Mouse (Mus musculus) WW6 (cell line): ENCODE data around the gene Gria4.
"Not testable (repeated sequence)": the region's sequence is repeated elsewhere in the genome, so short reads cannot be mapped to it uniquely, and the experiment has no call there.

Source experiments
- DNase-seq: peaks from one replicate; pipeline ENCODE4 v3.0.0-alpha.2; 2013; ENCODE audit warnings: low read depth, low spot score

Gene Gria4

DNA sequence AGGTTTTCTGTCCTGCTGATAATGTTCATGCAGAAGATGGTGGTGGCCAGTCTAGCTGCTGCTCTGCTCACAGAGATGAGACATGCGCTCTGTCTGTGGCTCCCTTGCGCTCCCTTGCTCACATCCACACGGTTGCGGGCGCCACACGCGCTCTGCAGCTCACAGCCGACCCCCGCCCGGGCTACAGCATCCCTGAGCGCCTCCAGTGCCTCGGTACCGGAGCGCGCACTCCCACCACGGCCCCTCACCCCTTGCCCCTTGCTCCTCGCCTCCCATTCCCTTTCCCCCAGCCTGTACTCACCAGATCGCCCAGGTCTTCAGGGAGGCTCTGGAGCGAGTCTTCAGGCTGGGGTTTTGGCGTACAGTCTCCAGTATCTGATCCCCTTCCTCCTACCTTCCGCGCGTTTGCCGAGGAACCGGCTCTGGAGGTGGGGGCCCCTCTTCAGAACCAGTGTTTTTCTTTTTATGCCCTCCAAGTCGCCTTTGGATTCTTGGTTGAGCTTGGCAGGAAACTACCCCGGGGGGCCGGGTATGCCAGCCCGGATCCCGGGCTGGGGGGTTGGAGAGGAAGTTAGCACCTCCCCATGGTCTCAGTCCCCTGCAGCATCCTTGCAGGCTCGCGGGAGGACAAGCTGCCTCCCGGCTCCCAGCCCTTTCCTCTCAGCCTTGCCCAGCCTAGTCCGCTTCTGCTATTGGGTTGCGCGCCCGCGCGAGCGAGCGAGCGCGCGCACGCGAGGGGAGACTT is at the start of gene Gria4:
Gene Gria4, minus strand, starts transcription at position 691 of the 745 bp plus-strand sequence.
- DNase-seq, result peak; percentile 55

DNA sequence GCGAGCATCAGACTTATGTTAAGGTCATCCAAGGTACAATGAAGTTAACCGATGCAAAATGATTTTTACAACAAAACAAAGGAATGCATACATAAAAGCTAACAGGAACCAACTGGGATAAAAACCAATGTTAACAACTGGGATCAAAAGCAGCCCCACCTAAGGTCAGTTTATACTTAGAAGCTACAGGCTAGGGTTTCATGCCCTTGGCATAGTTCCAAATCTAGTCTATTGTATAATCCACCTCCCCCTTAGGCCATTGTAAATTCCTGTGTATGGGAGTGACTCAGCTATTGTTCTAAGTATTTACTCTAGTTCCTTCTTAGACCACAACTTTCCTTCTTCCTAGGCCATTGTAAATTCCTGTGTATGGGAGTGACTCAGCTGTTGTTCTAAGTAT is 14.9 kb upstream of the Gria4 start:
- DNase-seq, result not testable (repeated sequence)

DNA sequence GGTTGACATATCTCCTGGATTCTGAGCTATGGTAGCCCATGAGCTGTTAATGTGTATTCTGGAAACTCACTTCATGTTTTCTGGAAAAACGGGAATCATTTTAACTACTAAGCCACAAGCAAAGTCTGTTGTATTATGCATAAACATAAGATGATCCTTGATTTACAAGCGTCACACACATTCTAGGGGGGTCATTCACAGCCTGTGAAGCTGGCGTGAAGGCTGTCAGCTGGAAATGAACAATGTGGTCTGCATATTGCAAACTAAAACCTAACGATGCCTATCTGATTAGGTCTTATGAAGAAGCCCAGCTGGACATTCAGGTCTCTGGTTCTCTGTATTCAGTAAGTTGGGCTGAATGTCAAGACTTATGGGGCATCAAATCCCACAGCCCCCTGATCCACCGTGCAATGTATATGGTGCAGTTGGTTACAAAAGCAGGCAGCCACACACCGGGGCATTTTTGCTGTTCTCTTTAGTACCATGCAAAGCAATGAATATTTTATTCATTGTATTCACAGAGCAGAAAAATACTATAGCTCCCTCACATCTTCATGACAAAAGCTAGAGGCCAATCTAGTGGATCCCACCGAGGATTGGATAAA is 7.2 kb upstream of the Gria4 start:
- DNase-seq, result no peak

DNA sequence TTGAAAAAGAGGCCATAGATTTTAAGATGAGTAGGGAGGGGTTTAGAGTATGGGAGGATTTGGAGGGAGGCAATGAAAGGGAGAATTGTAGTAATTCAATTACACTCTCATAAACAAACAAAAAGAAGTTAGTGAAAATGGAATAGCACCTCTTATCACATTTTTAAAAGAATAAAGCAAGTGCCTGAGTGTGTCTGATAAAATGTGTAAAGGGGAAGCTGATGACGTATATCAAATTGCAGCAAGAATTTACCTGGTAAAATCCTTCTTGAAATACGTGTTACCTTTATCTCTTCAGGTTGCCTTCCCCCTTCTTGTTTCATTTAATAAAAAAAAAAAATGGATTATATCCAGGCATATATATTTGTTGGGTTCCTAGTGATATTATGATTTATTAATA is 1.4 kb upstream of the Gria4 start:
- DNase-seq, result no peak

DNA sequence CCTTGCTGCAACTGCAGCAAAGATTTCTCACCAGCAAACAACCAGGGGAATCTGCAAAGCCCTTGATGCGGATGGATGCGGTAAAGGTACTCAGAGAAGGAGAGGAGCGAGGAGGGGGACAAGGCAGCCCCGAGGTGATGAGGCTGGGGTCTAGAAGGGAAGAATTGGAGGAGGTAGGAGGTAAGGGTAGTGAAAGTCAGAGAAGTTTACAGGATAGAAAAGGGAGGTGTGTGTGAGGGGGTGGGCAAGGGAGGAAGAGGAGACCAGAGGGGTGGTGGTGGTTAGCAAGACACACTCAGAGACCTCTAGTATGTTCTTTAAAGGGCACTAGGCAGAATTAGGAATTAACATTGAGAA is 233 bp upstream of the Gria4 start:
- DNase-seq, result no peak

DNA sequence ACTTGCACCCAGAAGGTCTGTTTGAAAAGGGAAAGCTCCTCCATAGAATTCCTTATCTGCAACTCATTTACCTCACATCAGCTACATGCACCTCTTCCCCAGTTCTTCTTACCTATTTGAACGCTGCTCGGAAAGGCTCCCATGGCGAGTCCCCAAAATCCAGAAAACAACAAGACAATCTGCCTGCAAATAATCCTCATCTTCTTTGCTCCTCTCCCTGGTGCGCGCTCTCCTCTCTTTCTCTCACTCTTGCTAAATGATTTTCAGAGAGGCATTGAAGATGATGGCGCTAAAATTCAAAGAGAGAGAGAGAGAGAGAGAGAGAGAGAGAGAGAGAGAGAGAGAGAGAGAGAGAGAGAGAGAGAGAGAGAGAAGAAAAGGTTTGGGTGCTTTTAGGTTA is 959 bp downstream of the Gria4 start:
- DNase-seq, result no peak

DNA sequence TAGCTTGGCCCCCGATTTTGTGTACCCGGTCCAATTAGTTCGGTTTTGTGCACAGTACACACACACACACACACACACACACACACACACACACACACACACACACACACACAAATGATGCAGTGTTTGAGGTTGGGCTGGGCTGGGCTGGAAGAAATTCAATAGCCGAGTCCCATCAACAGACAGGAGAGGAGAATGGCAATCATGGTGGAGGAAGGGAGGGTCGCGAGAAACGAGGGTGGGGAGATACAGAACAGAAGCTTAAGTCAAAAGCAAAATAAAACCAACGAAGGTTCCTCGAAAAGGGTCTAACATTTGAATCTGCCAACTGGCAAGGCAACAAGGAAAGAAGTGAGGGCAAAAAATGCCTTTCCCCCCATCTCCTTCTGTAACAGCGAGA is 1.6 kb downstream of the Gria4 start:
- DNase-seq, result no peak

DNA sequence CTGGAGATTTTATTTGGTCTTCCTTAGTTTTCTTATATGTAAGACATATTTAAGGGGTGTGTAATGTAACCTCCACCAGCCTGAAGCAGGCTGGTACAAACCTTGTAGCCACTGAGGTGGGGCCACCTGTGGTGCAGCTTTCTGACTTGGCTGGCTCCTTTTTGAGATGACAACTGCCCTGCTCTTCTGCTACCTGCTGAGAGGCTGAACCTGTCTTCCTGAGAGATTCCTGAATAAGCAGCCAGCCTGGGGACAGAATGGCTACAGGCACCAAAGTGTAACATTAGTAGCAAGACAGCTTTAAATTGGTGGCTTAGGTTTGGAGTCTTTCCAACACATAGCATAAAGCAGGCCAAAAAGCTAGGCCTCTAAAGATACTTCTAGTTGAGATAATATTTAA is 46.6 kb downstream of the Gria4 start:
- DNase-seq, result not testable (repeated sequence)

DNA sequence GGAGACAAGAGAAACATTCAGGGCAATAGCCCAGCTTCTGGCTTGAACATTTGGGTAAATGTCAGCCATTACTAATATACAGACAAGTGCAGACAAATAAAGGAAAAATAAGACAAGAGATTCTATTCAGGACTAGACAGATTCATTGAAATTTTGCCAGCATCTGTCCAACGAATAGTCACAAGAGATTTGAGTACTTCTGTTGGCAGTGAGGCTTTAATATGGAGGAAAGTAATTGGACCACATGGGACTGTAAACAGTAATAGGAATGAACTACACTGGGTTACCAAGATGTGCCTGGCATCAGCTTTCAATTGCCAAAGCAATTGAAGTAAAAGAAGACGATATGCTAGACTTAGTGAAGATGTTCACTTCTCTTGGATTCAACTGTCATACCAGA is 81.9 kb downstream of the Gria4 start:
- DNase-seq, result no peak

DNA sequence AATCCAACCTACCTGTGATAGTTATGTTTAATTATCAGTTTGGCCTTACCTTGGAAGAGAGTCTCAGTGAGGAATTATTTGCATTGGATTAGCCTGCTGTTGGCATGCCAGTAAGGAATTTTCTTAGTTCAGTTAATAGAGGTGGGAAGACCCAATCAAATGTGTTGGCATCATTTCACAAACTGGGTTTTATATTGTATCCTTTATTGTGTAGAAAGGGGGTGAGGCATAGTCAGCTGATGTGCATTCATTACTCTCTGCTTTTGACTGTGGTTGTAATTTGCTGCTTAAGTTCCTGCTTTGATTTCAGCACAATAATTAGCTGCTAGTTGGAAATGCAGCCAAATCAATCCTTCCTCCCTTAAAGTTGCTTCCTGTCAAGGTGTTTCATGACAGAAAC is 83.7 kb downstream of the Gria4 start:
- no peak for DNase-seq

DNA sequence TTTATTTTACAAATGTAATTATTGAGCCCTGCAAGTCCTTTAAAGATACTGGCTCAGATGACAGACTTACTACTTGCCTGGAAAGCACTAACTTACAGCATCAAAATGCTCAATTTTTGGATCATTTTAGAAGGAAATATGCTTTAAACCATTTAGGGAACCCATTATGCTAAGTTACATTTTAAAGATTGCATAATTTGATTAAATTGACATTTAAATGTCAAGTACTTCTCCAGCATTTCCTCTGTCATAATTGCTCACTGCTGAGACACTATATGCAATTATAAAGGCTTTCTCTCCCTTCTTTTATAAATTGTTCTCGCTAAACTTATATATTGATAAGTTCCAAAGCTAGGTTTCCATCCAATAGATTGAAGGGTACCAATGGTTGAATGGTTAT is 108.9 kb downstream of the Gria4 start:
- no peak for DNase-seq

DNA sequence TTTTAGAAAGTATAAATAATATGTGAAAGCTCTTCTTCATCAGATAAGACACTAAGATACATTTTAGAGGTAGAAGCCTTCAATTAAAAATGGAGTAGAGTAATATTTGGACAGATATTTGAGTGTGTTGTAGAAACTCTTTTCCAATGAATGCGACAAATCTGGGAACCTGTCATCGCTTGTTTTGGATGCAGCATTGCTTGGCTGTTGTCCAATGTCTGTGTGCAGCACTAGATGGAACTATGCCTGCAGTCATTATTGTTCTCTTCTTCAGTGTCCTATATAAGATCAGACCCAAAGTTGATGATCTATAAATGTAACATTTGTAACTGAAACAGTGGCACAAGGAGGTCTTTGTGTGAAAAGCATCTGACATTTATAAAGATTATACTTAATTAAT is 115.8 kb downstream of the Gria4 start:
- no peak for DNase-seq

DNA sequence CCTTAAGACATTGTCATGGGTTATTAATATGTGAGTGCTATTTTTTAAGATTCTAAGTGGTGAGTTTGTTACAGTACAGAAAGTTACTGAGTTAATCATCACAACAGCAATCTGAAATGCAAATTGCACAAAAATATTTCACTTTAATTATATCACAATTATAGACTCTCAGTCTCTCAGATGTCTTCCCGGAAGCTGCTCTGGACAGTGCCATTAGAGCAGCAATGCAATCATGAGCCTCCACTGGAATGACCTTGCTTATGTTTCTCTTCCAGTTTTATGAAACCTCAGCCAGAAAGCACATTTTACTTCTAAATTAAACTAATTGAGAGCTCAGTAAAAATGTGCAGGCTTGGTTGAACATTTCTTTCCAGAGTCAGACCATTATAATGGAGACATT is 116.9 kb downstream of the Gria4 start:
- DNase-seq, result no peak

DNA sequence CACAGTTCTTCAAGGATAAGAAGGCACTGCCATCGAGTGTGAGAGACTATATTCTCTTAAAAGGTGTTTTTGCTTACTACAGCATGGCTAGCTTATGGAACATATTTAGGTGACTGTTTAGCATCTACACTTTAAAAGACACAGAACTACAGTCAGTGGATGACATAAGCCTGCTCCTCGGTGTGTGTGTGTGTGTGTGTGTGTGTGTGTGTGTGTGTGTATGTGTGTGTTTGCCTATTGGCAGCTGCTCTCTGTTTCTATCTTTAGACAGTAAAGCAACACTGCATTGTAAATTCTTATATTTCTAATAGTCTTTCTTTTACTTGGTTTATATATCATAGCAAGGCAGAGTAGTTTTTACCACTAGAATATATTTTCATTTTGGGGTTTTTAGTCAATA is 130.3 kb downstream of the Gria4 start:
- no peak for DNase-seq

DNA sequence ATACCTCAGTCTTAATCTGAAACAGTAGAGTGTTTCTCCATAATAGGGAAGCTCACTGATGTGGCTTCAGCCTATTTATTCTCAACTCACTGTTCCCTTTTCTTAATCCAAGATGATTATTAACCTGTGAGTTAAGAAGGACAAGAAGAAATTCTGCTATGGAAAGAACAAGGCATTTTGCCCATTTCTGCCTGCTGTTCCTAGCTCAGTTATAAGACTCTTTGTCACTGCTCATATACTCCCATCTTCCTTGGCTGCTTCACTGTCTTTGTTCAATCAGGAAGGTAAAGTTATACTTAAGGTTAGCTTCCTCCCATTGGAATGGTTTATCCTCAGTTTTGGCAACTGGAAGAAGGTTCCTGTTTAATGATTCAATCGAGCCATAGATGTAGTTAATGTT is 133.6 kb downstream of the Gria4 start:
- DNase-seq, result no peak

DNA sequence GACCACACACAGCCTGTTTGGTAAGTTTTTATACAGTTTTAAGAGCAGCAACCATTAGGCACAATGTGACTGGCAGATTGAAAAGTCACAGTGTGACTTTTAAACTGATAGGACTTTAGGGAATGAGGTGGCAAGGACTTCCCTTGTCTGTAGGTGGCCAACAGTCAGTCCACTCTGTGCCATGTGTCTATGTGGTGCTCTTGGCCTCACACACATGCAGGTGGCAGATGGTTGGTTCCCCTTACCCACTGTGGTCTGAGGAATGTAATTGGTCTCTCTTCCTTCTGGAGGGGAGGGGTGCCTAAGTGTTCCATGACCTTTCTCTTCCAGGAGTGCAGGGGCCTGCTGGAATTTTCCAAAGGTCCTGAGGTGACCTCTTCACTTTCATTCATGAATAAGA is 137.1 kb downstream of the Gria4 start:
- no peak for DNase-seq

DNA sequence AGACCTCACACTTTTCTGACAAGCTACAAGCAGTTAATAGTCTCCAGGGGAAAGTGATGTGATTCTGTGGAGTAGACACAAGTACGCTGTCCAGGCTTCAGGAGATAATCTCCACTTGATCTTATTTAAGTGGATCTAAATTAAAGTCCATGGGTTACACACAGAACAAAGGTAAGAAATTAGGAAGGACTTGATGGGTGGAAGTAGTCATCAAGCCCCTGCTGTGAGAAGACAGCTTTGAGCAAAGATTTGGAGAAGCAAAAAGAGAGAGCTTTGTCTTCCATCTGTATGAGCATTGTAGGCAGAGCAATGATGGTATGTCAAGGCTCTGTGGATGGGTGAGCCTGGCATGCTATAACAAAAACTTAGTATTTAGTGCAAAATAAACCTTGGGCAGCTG is 141.7 kb downstream of the Gria4 start:
- DNase-seq, result no peak

DNA sequence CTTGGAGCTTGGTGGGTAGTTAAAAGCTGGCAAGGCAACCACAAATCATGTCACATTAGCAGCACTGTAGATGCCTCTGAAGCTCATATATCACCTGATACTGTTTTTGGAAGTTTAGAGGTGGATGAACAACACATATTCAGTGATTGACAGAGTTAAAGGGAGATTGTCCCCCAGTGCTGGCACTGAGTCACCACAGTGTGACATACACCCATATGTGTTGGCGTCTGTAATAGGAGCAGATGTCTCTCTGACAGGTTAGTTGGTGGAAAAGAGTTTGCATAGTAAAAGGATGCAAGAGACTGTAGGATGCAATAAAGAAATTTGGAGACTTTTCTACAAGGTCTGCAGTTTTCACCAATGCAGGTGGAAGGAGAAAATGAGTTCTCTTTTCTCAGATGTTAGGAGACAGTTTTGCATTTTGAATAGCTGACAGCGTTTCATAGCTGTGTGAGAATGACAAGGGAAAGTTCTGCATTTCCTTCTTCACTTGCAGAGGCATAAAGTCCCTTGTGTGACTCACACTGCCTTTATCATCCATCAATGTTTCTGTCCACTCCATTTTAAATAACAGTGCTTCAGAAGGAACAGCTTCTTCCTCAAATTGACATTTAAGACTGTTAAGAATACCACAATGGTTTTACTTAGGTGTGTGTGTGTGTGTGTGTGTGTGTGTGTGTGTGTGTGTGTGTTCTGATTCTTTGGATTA is 156.7 kb downstream of the Gria4 start:
- DNase-seq, result no peak

DNA sequence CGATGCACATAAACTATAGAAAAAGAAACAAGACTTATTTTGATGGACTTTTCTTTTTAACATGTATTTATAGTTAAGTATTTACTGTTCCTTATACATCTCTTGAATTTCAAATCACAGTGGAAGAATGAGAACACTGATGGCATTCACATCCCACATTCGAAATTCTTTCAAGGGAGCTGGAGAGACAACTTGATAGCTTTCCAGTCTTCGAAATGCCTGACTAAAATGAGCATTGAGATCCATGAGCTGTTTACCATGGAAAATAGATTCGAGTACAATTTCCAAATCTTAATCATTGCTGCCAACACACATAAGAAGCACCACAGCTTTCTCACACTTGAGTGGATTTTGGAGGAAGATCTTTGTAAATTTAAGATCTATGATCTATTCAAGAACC is 164.1 kb downstream of the Gria4 start:
- DNase-seq, result no peak

DNA sequence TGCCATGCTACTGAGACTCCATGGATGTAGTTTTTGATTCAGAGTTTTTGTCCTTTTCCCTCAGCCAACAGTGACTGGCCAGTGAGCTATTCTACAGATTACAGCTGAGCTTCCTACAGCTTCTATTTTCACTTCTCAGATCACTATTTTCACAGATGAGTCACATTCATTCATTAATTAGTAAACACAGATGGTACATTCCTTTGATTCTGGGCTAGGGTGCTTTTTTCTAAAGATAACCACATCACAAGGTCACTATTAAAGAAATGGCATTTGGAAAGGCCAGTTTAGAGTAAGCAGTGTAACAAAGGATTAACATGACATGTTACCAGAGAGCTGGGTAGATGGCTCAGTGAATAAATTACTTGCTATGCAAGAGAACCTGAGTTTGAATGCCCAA is 180.7 kb downstream of the Gria4 start:
- no peak for DNase-seq

DNA sequence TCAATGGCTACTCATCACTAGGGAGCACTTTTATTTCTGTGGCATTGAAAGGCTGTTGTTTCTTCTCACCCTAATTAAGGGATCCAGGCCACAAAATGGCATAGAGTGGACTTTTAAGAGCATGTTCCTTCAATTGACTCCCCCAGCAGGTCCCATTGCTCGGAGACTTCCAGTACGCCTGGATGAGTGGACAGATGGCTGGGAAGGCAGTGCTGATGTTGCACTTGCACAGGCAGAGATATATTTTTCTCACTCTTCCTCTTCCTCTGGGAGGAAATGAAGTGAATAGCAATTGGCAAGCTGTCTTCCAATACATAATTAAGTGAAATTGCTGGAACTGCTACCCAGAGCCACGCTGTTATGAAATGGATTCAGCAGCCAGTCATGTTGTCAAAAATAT is 190.7 kb downstream of the Gria4 start:
- no peak for DNase-seq

DNA sequence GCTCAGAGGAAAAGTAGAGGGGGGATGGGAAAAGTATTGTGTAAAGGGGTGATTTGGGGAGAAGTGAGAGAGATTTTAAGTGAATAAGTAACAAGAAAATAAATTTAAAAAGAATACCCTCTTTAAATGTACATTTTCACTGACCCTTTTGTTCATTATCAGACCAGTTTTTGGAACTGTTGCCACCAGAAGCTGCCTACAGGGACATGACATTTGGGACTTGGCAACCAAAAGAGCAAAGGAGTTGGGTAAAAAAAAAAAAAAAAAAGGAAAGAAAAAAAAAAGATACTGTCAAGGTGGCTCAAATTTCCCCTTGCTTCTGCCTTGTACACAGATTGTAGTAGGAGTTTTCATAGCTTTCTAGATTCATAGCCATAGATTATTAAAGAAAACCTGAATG is 191.8 kb downstream of the Gria4 start:
- DNase-seq, result no peak

DNA sequence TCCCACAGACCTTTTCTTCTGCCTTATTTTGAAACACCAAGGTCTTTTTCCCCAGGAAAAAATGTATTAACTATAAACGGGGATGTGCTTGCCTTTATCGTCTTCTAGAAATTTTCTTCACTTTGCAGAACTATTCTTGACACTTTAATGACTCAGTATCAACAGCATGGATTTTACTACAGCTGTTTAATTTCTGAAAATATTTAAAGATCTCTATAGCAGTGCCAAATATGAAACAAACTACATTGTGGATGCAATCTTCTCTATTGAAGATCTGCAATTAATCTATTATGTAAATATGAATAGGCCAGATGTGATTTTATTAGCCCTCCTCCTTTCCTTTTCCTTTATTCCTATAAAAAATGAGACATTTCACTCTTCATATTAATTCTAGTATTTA is 194.2 kb downstream of the Gria4 start:
- no peak for DNase-seq
